Mouse (Mus musculus) G1E (cell line): ENCODE measurements around the gene Akap7. TPM values are rescaled to one million over a fixed set of nuclear protein-coding genes. Genes with fewer than 3 reads are reported as not detected.

ENCODE experiments used
- ATAC-seq: 2 replicates; pipeline ENCODE4 v1.8.0; 2016; ENCODE audit warnings: mild to moderate bottlenecking; ENCODE audit not compliant: insufficient number of reproducible peaks, poor library complexity, low FRiP score, severe bottlenecking; ENCODE audit errors: extremely low read depth
- DNase-seq: peaks from one replicate; pipeline ENCODE4 v3.0.0; 2012; ENCODE audit warnings: low spot score
- H3K27me3 ChIP-seq: 2 replicates; pipeline ENCODE4 v1.6.1; 2012; ENCODE audit warnings: mild to moderate bottlenecking, low read length, inconsistent platforms; ENCODE audit not compliant: insufficient read depth
- H3K36me3 ChIP-seq: replicated peaks from 2 replicates; pipeline ENCODE3; 2012; ENCODE audit warnings: mild to moderate bottlenecking, inconsistent platforms
- H3K4me1 ChIP-seq: 2 replicates; pipeline ENCODE4 v1.6.1; 2012; ENCODE audit warnings: low read depth, low read length, inconsistent platforms, mixed read lengths; ENCODE audit not compliant: insufficient read depth
- H3K4me3 ChIP-seq: 2 replicates; pipeline ENCODE4 v1.5.1; 2012; ENCODE audit warnings: low read depth, mild to moderate bottlenecking, inconsistent platforms, low read length, moderate library complexity, mixed read lengths
- H3K9me3 ChIP-seq: replicated peaks from 2 replicates; pipeline ENCODE4 v1.6.1; 2012; ENCODE audit warnings: inconsistent platforms
- CTCF ChIP-seq: IDR thresholded peaks from 2 replicates; pipeline ENCODE4 v1.5.1; 2012; ENCODE audit warnings: low read depth, low read length, inconsistent platforms, mixed read lengths
- GATA1 ChIP-seq: IDR thresholded peaks from 2 replicates; pipeline ENCODE4 v1.6.1; 2012; ENCODE audit warnings: borderline replicate concordance, low read length, inconsistent platforms, mixed read lengths
- GATA2 ChIP-seq: IDR thresholded peaks from 2 replicates; pipeline ENCODE4 v1.6.1; 2012; ENCODE audit warnings: low read depth, low read length, inconsistent platforms, borderline replicate concordance
- POLR2AphosphoS5 ChIP-seq: IDR thresholded peaks from 2 replicates; pipeline ENCODE4 v1.6.1; 2012; ENCODE audit warnings: low read depth, low read length, inconsistent platforms; ENCODE audit not compliant: insufficient replicate concordance
- TAL1 ChIP-seq: conservative IDR thresholded peaks from 2 replicates; pipeline ENCODE4 v1.6.1; 2012; ENCODE audit warnings: low read depth, low read length, inconsistent platforms, mixed read lengths
- polyA plus RNA-seq: library from polyadenylated mRNA; stranded (reverse); fragments of >175 nt; gene quantifications from 2 replicates; pipeline ENCODE4 v1.2.3, GENCODE M21; 2012
- total RNA-seq, 2 experiments: library from RNA; stranded (forward) in 1 of 2; stranded (reverse) in 1 of 2; fragments of 200-1000 nt in 1 of 2; fragments of >200 nt in 1 of 2; fragmentation: Nextera tagmentation in 1 of 2; gene quantifications; 2 replicates each; pipeline ENCODE4 v1.2.3; 2014 to 2017

Gene Akap7
- total and polyA plus RNA-seq, 3 experiments, result 0.27 TPM; not detected in 2

- no peak for TF ChIP-seq CTCF
- no peak for TF ChIP-seq POLR2AphosphoS5
- no peak for TF ChIP-seq GATA1
- no peak for TF ChIP-seq GATA2
- no peak for TF ChIP-seq TAL1
- no peaks in the 10 kb centered on the region for H3K36me3 ChIP-seq
- H3K4me1 ChIP-seq, result peaks cover 47% of the 10 kb centered on the region
- H3K4me3 ChIP-seq, result no peak overlapping the region
- ATAC-seq, result no peak
- DNase-seq, result no peak
- peaks cover 3% of the 10 kb centered on the region; the same call in 1 of the 2 replicates for H3K27me3 ChIP-seq
- H3K9me3 ChIP-seq, result 0 out of 2 replicates have a peak, but pooled peaks cover 3% of the 10 kb centered on the region
These were observed 153.4 kb downstream of the Akap7 start for GRCm38 (mm10) chr10:25154225-25154624.

GRCm38 (mm10) chr10:25151172-25151800, 156.4 kb downstream of the Akap7 start:
- no peaks in the 10 kb centered on the region for H3K36me3 ChIP-seq
- no peak for TF ChIP-seq POLR2AphosphoS5
- H3K4me3 ChIP-seq, result no peak overlapping the region
- no peak for DNase-seq
- H3K9me3 ChIP-seq, result 0 out of 2 replicates have a peak, but pooled peaks cover 3% of the 10 kb centered on the region
- no peak for ATAC-seq
- H3K4me1 ChIP-seq, result peaks cover 26% of the 10 kb centered on the region
- H3K27me3 ChIP-seq, result no peaks in the 10 kb centered on the region; the same call in 1 of the 2 replicates

- no peak for ATAC-seq
- Histone ChIP-seq H3K36me3 (no peaks in the 10 kb centered on the region), H3K4me3 (no peak overlapping the region)
These were observed 161.8 kb downstream of the Akap7 start for GRCm38 (mm10) chr10:25145851-25146250.

GRCm38 (mm10) chr10:25144787-25145761, 162.6 kb downstream of the Akap7 start:
- no peak overlapping the region for H3K4me3 ChIP-seq
- TF ChIP-seq GATA1 (no peak), TAL1 (no peak), POLR2AphosphoS5 (no peak), GATA2 (no peak), CTCF (no peak)
- no peak for DNase-seq
- H3K36me3 ChIP-seq, result no peaks in the 10 kb centered on the region
- ATAC-seq, result no peak
- H3K9me3 ChIP-seq, result no peaks in the 10 kb centered on the region
- peaks cover 31% of the 10 kb centered on the region for H3K4me1 ChIP-seq
- no peaks in the 10 kb centered on the region for H3K27me3 ChIP-seq

More at GRCm38 (mm10) chr10:25145851-25146250, 161.8 kb downstream of the Akap7 start:
- TF ChIP-seq GATA1 (no peak), TAL1 (no peak), CTCF (no peak), GATA2 (no peak), POLR2AphosphoS5 (no peak)
- H3K27me3 ChIP-seq, result no peaks in the 10 kb centered on the region
- DNase-seq, result no peak
- H3K9me3 ChIP-seq, result no peaks in the 10 kb centered on the region
- H3K4me1 ChIP-seq, result peaks cover 26% of the 10 kb centered on the region

GRCm38 (mm10) chr10:25141781-25142180, 165.9 kb downstream of the Akap7 start:
- no peak for TF ChIP-seq POLR2AphosphoS5
- TF ChIP-seq GATA2, result no peak
- no peak for TF ChIP-seq CTCF
- TF ChIP-seq TAL1, result no peak
- no peak for TF ChIP-seq GATA1
- Histone ChIP-seq H3K4me1 (peaks cover 35% of the 10 kb centered on the region), H3K9me3 (peaks cover 6% of the 10 kb centered on the region), H3K27me3 (no peaks in the 10 kb centered on the region), H3K36me3 (no peaks in the 10 kb centered on the region), H3K4me3 (no peak overlapping the region)
- ATAC-seq, result no peak
- no peak for DNase-seq

- H3K27me3 ChIP-seq, result no peaks in the 10 kb centered on the region
- DNase-seq (peak; percentile 51), ATAC-seq (no peak; the same call in 1 of the 2 replicates)
- H3K4me1 ChIP-seq, result peaks cover 28% of the 10 kb centered on the region
- TF ChIP-seq GATA1 (no peak), GATA2 (no peak), TAL1 (no peak), CTCF (no peak), POLR2AphosphoS5 (no peak)
- H3K9me3 ChIP-seq, result peaks cover 6% of the 10 kb centered on the region
- no peak overlapping the region; the same call in 1 of the 2 replicates for H3K4me3 ChIP-seq
- no peaks in the 10 kb centered on the region for H3K36me3 ChIP-seq
These were observed 167.4 kb downstream of the Akap7 start for GRCm38 (mm10) chr10:25140155-25140755.
